Mouse (Mus musculus) C2C12 (cell line): Measurements from ENCODE around the gene Atp6v0e2. TPM values are rescaled to one million over a fixed set of nuclear protein-coding genes. Genes with fewer than 3 reads are reported as not detected.

Experiments used
- H3K27me3 ChIP-seq: one replicate; pipeline ENCODE4 v1.6.1; 2011; ENCODE audit not compliant: control insufficient read depth, insufficient read depth, insufficient read length
- H3K36me3 ChIP-seq: one replicate; pipeline ENCODE4 v1.6.1; 2011; ENCODE audit not compliant: control insufficient read depth, insufficient read depth
- H3K4me3 ChIP-seq: one replicate; pipeline ENCODE4 v1.5.1; 2011; ENCODE audit warnings: mild to moderate bottlenecking, control low read depth; ENCODE audit not compliant: poor library complexity, insufficient read depth, severe bottlenecking
- H3K79me2 ChIP-seq: one replicate; pipeline ENCODE4 v1.6.1; 2011; ENCODE audit not compliant: control insufficient read depth, insufficient read depth
- H3K79me3 ChIP-seq: one replicate; pipeline ENCODE4 v1.6.1; 2011; ENCODE audit warnings: low read depth, control low read depth
- H3ac ChIP-seq: one replicate; pipeline ENCODE3; 2011; ENCODE audit warnings: low read depth; ENCODE audit not compliant: control insufficient read depth, insufficient read length
- CEBPB ChIP-seq: IDR thresholded peaks from one replicate; pipeline ENCODE4 v1.6.1; 2011; ENCODE audit warnings: low read depth, mild to moderate bottlenecking, control low read depth, moderate library complexity
- CTCF ChIP-seq: IDR thresholded peaks from one replicate; pipeline ENCODE4 v1.5.1; 2011; ENCODE audit not compliant: control insufficient read depth, insufficient read depth, insufficient read length
- FOSL1 ChIP-seq: IDR thresholded peaks from one replicate; pipeline ENCODE4 v1.8.0; 2011; ENCODE audit warnings: mild to moderate bottlenecking, low read length; ENCODE audit not compliant: poor library complexity, insufficient read depth, severe bottlenecking
- MAX ChIP-seq: IDR thresholded peaks from one replicate; pipeline ENCODE4 v1.6.1; 2011; ENCODE audit warnings: mild to moderate bottlenecking, control low read depth
- MYOD1 ChIP-seq: IDR thresholded peaks from one replicate; pipeline ENCODE4 v1.6.1; 2011; ENCODE audit warnings: low read depth; ENCODE audit not compliant: control insufficient read depth, insufficient read length
- MYOG ChIP-seq: IDR thresholded peaks from one replicate; pipeline ENCODE4 v1.6.1; 2011; ENCODE audit not compliant: control insufficient read depth, insufficient read length; ENCODE audit errors: extremely low read depth
- USF1 ChIP-seq: IDR thresholded peaks from one replicate; pipeline ENCODE4 v1.6.1; 2011; ENCODE audit warnings: low read depth, mild to moderate bottlenecking, control low read depth, moderate library complexity
- polyA plus RNA-seq: library from polyadenylated mRNA; unstranded; fragments of >200 nt; fragmentation: generic; extraction: Trizol; gene quantifications from one replicate; pipeline ENCODE4 v1.2.1, GENCODE M21; 2012; ENCODE audit warnings: missing spikeins

Gene Atp6v0e2
- polyA plus RNA-seq, 1 experiment = 3.3 TPM

GRCm38 (mm10) chr6:48554280-48555103 is 17.1 kb downstream of the Atp6v0e2 start, which contains the start of gene Lrrc61:
TSS of gene Lrrc61 (plus strand) at chr6:48554796.
- H3K27me3 ChIP-seq = no peaks in the 10 kb centered on the region
- no peaks in the 10 kb centered on the region for H3K36me3 ChIP-seq
- H3ac ChIP-seq = peak within 1 kb of the TSS; percentile 31
- H3K79me2 ChIP-seq = no peaks in the 10 kb centered on the region
- peak within 1 kb of the TSS; percentile 22 for H3K4me3 ChIP-seq
- TF ChIP-seq CEBPB = peak; percentile 56
- TF ChIP-seq MYOD1 = no peak
- H3K79me3 ChIP-seq = no peaks in the 10 kb centered on the region

- H3K27me3 ChIP-seq = no peaks in the 10 kb centered on the region
- no peak for TF ChIP-seq CTCF
- TF ChIP-seq USF1 = no peak
- TF ChIP-seq MYOG = no peak
- no peak for TF ChIP-seq CEBPB
- TF ChIP-seq MYOD1 = no peak
Observed at GRCm38 (mm10) chr6:48555104-48555890, 17.9 kb downstream of the Atp6v0e2 start.

GRCm38 (mm10) chr6:48555956-48556355 is 18.5 kb downstream of the Atp6v0e2 start:
- Histone ChIP-seq H3K79me2 (no peaks in the 10 kb centered on the region), H3ac (no peak overlapping the region), H3K79me3 (no peaks in the 10 kb centered on the region), H3K36me3 (no peaks in the 10 kb centered on the region), H3K27me3 (no peaks in the 10 kb centered on the region), H3K4me3 (no peak overlapping the region)
- TF ChIP-seq FOSL1 (no peak), MYOD1 (no peak), MAX (no peak), MYOG (no peak), CEBPB (no peak), CTCF (no peak), USF1 (no peak)

More at GRCm38 (mm10) chr6:48555104-48555890, 17.9 kb downstream of the Atp6v0e2 start:
- Histone ChIP-seq H3K79me3 (no peaks in the 10 kb centered on the region), H3ac (no peak overlapping the region), H3K4me3 (peak overlapping the region; percentile 22), H3K79me2 (no peaks in the 10 kb centered on the region), H3K36me3 (no peaks in the 10 kb centered on the region)

GRCm38 (mm10) chr6:48565693-48566310 is 28.4 kb downstream of the Atp6v0e2 start:
- TF ChIP-seq CTCF (no peak), MYOD1 (no peak), CEBPB (no peak), FOSL1 (no peak), MAX (no peak)
- H3K79me3 ChIP-seq = no peaks in the 10 kb centered on the region

GRCm38 (mm10) chr6:48566312-48566711 is 28.9 kb downstream of the Atp6v0e2 start:
- Histone ChIP-seq H3K36me3 (no peaks in the 10 kb centered on the region), H3ac (no peak overlapping the region), H3K27me3 (peaks cover 3% of the 10 kb centered on the region), H3K79me3 (no peaks in the 10 kb centered on the region), H3K79me2 (no peaks in the 10 kb centered on the region), H3K4me3 (no peak overlapping the region)
- no peak for TF ChIP-seq USF1
- no peak for TF ChIP-seq MYOG
- no peak for TF ChIP-seq MYOD1
- no peak for TF ChIP-seq CTCF
- TF ChIP-seq MAX = no peak
- TF ChIP-seq FOSL1 = no peak
- TF ChIP-seq CEBPB = no peak

More at GRCm38 (mm10) chr6:48565693-48566310, 28.4 kb downstream of the Atp6v0e2 start:
- no peak overlapping the region for H3K4me3 ChIP-seq
- no peak overlapping the region for H3ac ChIP-seq
- H3K36me3 ChIP-seq = no peaks in the 10 kb centered on the region
- H3K27me3 ChIP-seq = peaks cover under 1% of the 10 kb centered on the region
- no peaks in the 10 kb centered on the region for H3K79me2 ChIP-seq
